Mouse (Mus musculus) urinary bladder, adult 18-20 months (tissue): ENCODE measurements around the gene Psors1c2.

ENCODE experiments used
- DNase-seq, 2 experiments: peaks; one replicate each; pipeline ENCODE4 v3.0.0; 2022; ENCODE audit warnings: low spot score in 2 of 2, mixed read lengths in 2 of 2

The Psors1c2 gene

GRCm38 (mm10) chr17:35557351-35557750 is 24.4 kb downstream of the Psors1c2 start:
- DNase-seq, result peak; percentile 26 to 41

DNA sequence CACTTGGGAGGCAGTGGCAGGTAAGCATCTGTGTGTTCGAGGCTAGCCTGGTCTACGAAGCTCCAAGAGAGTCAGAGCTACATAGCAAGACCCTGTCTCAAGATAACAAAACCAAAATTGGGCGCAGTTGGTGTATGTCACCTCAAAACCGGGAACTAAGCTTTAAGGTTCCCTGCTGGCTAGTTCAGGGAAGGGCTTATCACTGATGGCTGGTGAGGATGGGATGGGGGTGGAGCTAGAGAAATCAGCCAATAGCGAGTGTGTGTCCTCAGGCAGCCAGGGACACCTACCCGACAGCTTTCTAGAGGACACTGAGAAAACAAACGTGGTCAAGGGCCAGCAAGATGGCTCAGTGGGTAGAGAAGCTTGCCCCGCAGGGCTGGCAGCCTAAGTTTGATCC is 25.2 kb downstream of the Psors1c2 start:
- no peak for DNase-seq

GRCm38 (mm10) chr17:35567150-35567549 is 34.1 kb downstream of the Psors1c2 start, which contains the start of gene 2300002M23Rik:
TSS of gene 2300002M23Rik (plus strand) at chr17:35567450.
- no peak for DNase-seq

DNA sequence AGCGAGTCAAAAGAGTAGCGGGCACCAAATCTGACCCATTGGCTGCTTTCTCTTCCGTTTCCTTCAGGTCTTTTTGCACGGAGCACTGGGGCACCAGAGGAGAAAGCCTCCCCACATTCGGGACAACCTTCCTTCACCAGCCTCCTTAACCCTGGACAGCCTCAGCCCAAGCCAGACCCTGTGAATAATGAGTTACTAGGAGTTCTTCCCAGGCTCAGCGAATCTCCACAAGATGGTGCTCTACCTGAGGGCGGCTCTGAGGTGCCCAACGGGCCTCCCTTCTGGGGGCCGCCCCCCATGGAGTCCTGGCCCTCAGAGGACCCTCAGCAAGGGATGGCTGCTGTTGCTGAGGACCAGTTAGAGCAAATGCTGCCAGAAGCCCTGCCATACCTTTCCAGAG is 34.8 kb downstream of the Psors1c2 start:
- DNase-seq, result no peak

DNA sequence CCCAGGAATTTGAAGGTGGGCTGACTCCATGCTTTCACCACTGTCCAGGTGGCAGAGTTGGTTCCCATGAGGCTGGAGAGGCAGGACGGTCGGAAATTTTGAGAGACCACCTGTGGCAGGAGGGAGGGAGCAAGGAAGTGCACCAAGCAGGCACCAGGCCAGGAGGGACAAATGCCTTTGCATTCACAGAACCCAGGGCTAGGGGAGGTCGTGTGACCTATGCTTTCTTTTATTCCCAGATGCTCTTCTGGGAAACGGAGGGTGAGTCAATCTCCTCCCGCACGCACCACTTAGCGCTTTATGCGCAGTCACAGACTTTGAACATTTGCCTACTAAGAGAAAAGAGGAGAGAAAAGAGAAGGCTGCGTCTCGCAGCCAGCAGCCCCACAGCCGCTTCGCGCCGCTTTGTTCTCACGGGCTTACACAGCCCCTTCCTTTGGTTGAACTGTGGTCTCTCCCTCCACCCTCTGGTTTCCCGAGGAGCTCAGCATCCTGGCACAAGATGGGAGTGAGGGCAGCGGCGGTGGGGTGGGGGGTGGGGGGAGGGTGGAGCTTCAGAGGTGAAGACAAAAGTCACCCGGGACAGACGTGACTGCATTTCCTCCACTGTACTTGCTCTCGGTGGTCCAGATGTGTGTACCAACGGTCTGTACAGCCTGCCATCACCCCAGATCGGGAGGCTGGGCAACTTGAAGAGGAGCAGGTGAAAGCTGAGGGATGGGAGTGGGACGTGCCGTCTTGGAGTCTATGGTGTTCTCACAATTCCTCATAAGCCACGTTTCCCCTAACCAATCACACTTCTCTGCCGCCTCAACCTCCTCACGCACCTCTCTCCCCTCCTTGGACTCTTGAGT is 36.3 kb downstream of the Psors1c2 start:
- DNase-seq, result no peak

GRCm38 (mm10) chr17:35570836-35571235 is 37.8 kb downstream of the Psors1c2 start:
- no peak for DNase-seq

- no peak for DNase-seq
Measured at GRCm38 (mm10) chr17:35571477-35571876, 38.5 kb downstream of the Psors1c2 start.

DNA sequence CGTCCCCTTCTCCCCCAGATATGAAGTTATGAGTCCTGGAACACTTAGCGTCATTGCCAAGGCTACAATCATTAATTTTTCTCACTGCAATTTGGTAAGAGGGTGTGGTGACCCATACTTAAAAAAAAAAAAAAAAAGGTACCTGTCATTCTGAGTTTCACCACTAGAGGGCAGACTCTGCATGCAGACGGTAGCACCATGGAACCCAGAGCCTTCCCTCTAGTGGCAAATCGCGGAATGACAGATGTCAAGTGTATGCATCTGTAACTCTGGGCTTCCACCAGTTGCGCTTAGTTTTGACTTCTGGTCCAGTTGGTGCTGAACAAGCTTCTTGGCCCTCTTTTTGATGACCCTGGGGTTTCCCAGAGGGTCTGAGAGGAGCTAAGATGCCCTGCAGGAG is 45.2 kb downstream of the Psors1c2 start:
- peak; percentile 46 to 76 for DNase-seq

DNA sequence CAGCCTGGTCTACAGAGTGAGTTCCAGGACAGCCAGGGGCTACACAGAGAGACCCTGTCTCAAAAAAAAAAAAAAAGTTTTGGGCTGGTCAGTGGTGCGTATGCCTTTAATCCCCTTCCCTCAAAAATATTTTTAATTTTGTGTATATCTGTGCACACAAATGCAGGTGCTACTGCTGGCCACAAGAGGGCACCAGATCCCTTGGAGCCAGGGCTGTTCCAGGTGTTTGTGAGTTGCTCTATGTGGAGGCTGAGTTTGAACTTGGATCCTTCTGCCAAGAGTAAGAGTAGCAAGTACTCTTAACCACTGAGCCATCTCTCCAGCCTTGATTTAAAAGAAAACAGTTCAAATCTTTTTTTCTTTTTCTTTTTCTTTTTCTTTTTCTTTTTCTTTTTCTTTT is 49.9 kb downstream of the Psors1c2 start:
- DNase-seq, result no peak
